Mouse (Mus musculus) CH12.LX (cell line): ENCODE results near the gene Fbxo10. TPM values are rescaled to one million over a fixed set of nuclear protein-coding genes. Genes with fewer than 3 reads are reported as not detected.

Experiments used
- DNase-seq: peaks from one replicate; pipeline ENCODE4 v3.0.0-alpha.2; 2013; ENCODE audit errors: extremely low read depth
- H3K27ac ChIP-seq: 2 replicates; pipeline ENCODE4 v1.5.1; 2012; ENCODE audit warnings: low read depth, mild to moderate bottlenecking, control low read depth, moderate library complexity; ENCODE audit not compliant: insufficient read depth
- H3K27me3 ChIP-seq: replicated peaks from 2 replicates; pipeline ENCODE3; 2012; ENCODE audit warnings: inconsistent platforms
- H3K36me3 ChIP-seq, 2 experiments: replicated peaks in 1 of 2; 2 replicates each; pipeline versions ENCODE3 to v1.6.1; 2012; ENCODE audit warnings: inconsistent platforms in 1 of 2, low read length in 1 of 2, mild to moderate bottlenecking in 1 of 2, mixed read lengths in 1 of 2, moderate library complexity in 1 of 2; ENCODE audit not compliant: control insufficient read depth in 1 of 2, insufficient read depth in 1 of 2
- H3K4me1 ChIP-seq, 2 experiments: 2 replicates each; pipeline ENCODE4 v1.6.1; 2012; ENCODE audit warnings: inconsistent platforms in 1 of 2, moderate library complexity in 1 of 2; ENCODE audit not compliant: insufficient read depth in 2 of 2, control insufficient read depth in 1 of 2
- H3K4me2 ChIP-seq: 2 replicates; pipeline ENCODE4 v1.6.1; 2012; ENCODE audit warnings: low read depth, mild to moderate bottlenecking, control low read depth; ENCODE audit not compliant: poor library complexity, insufficient read depth, severe bottlenecking
- H3K4me3 ChIP-seq, 3 experiments: fragments of 150-350 bp in 1 of 3; sonication (generic) in 1 of 3; replicated peaks in 1 of 3; 2 replicates each; pipeline versions ENCODE3 to v1.5.1; 2011 to 2012; ENCODE audit warnings: low read depth in 2 of 3, low read length in 2 of 3, mild to moderate bottlenecking in 2 of 3, moderate library complexity in 2 of 3, control low read depth in 1 of 3, improper control_type of control experiment in 1 of 3, inconsistent platforms in 1 of 3, mixed read lengths in 1 of 3; ENCODE audit not compliant: poor library complexity in 1 of 3
- H3K79me2 ChIP-seq: replicated peaks from 2 replicates; pipeline ENCODE4 v1.6.1; 2012; ENCODE audit warnings: mild to moderate bottlenecking, moderate library complexity; ENCODE audit not compliant: control insufficient read depth, poor library complexity, insufficient read depth, severe bottlenecking; ENCODE audit errors: extremely low read depth
- H3K9ac ChIP-seq: 2 replicates; pipeline ENCODE4 v1.6.1; 2012; ENCODE audit warnings: low read depth, mild to moderate bottlenecking, control low read depth, moderate library complexity; ENCODE audit not compliant: insufficient read depth
- H3K9me3 ChIP-seq: replicated peaks from 2 replicates; pipeline ENCODE3; 2012; ENCODE audit warnings: low read length, inconsistent platforms, mixed read lengths
- CHD1 ChIP-seq: IDR thresholded peaks from 2 replicates; pipeline ENCODE4 v1.6.1; 2012; ENCODE audit warnings: low read depth, low read length, improper control_type of control experiment, inconsistent platforms
- CHD2 ChIP-seq: IDR thresholded peaks from 2 replicates; pipeline ENCODE4 v1.6.1; 2011; ENCODE audit warnings: low read length, improper control_type of control experiment
- ELF1 ChIP-seq: IDR thresholded peaks from 2 replicates; pipeline ENCODE4 v1.6.1; 2014; ENCODE audit warnings: low read depth, mild to moderate bottlenecking, inconsistent platforms, low read length, improper control_type of control experiment
- EP300 ChIP-seq: IDR thresholded peaks from 2 replicates; pipeline ENCODE4 v1.6.1; 2011; ENCODE audit warnings: low read length, improper control_type of control experiment
- ETS1 ChIP-seq: conservative IDR thresholded peaks from 2 replicates; pipeline ENCODE4 v1.6.1; 2012; ENCODE audit warnings: low read depth, mild to moderate bottlenecking, inconsistent platforms, low read length, improper control_type of control experiment, moderate library complexity
- IRF4 ChIP-seq: IDR thresholded peaks from 2 replicates; pipeline ENCODE4 v1.6.1; 2014; ENCODE audit warnings: low read depth, mild to moderate bottlenecking, inconsistent platforms, low read length, improper control_type of control experiment
- JUN ChIP-seq: IDR thresholded peaks from 2 replicates; pipeline ENCODE4 v1.6.1; 2011; ENCODE audit warnings: low read depth, mild to moderate bottlenecking, low read length, improper control_type of control experiment, moderate library complexity; ENCODE audit not compliant: insufficient read depth
- KAT2A ChIP-seq: IDR thresholded peaks from 2 replicates; pipeline ENCODE4 v1.6.1; 2012; ENCODE audit warnings: low read length, improper control_type of control experiment, inconsistent platforms; ENCODE audit not compliant: insufficient replicate concordance
- MAFK ChIP-seq: IDR thresholded peaks from 2 replicates; pipeline ENCODE4 v1.6.1; 2011; ENCODE audit warnings: low read length, improper control_type of control experiment; ENCODE audit not compliant: insufficient replicate concordance
- MAX ChIP-seq: IDR thresholded peaks from 2 replicates; pipeline ENCODE4 v1.6.1; 2011; ENCODE audit warnings: low read length, improper control_type of control experiment
- MAZ ChIP-seq: IDR thresholded peaks from 2 replicates; pipeline ENCODE4 v1.6.1; 2012; ENCODE audit warnings: low read depth, mild to moderate bottlenecking, inconsistent platforms, low read length, improper control_type of control experiment, moderate library complexity
- POLR2A ChIP-seq: IDR thresholded peaks from 2 replicates; pipeline ENCODE4 v1.6.1; 2011; ENCODE audit warnings: low read depth, mild to moderate bottlenecking, improper control_type of control experiment, low read length
- RCOR1 ChIP-seq: conservative IDR thresholded peaks from 2 replicates; pipeline ENCODE4 v1.6.1; 2012; ENCODE audit warnings: low read depth, mild to moderate bottlenecking, inconsistent platforms, low read length, improper control_type of control experiment
- TBP ChIP-seq: conservative IDR thresholded peaks from 2 replicates; pipeline ENCODE4 v1.6.1; 2011; ENCODE audit warnings: low read depth, low read length, improper control_type of control experiment
- UBTF ChIP-seq: IDR thresholded peaks from 2 replicates; pipeline ENCODE4 v1.6.1; 2012; ENCODE audit warnings: low read depth, mild to moderate bottlenecking, inconsistent platforms, low read length, improper control_type of control experiment, moderate library complexity
- ZC3H11A ChIP-seq: IDR thresholded peaks from 2 replicates; pipeline ENCODE4 v1.6.1; 2012; ENCODE audit warnings: low read depth, mild to moderate bottlenecking, inconsistent platforms, low read length, improper control_type of control experiment
- ZNF384 ChIP-seq: IDR thresholded peaks from 2 replicates; pipeline ENCODE4 v1.6.1; 2012; ENCODE audit warnings: low read depth, low read length, improper control_type of control experiment, inconsistent platforms
- dilution Hi-C: fragments of 300-500 bp; cut with MboI; formaldehyde crosslinking; loops from 2 replicates; pipeline ENCODE4 v1.14.3; 2020; ENCODE audit warnings: low sequenced_read_pairs; ENCODE audit not compliant: extremely low pct_unique_long_range_greater_than_20kb, extremely low pct_ligation_motif_present
- in situ Hi-C: fragments of 300-500 bp; cut with MboI; formaldehyde crosslinking; loops from 3 replicates; pipeline ENCODE4 v1.14.3; 2019; ENCODE audit warnings: low sequenced_read_pairs, low pct_ligation_motif_present, low pct_unique_long_range_greater_than_20kb, mixed read lengths
- polyA plus RNA-seq: library from polyadenylated mRNA; unstranded; fragments of >175 nt; gene quantifications from 2 replicates; pipeline ENCODE4 v1.2.1, GENCODE M21; 2012; ENCODE audit warnings: low read depth; ENCODE audit not compliant: insufficient read length
- total RNA-seq, 2 experiments: library from RNA; depleted of rRNA; stranded (reverse); fragments of 300-350 nt in 1 of 2; fragments of >200 nt in 1 of 2; gene quantifications; 2 replicates each; pipeline ENCODE4 v1.2.3; 2012 to 2014

Fbxo10 gene
- total and polyA plus RNA-seq, 3 experiments: 0.39 to 1.4 (median 0.64) TPM

GRCm38 (mm10) chr4:45037455-45038410, 46.7 kb downstream of the Fbxo10 start:
- Histone ChIP-seq H3K9me3 (no peaks in the 10 kb centered on the region), H3K79me2 (no peaks in the 10 kb centered on the region), H3K4me2 (no peak overlapping the region), H3K27ac (no peak overlapping the region), H3K9ac (no peak overlapping the region), H3K36me3 (peaks cover 5 to 31% of the 10 kb centered on the region in 2 experiments), H3K4me1 (peaks cover 0 to 9% of the 10 kb centered on the region in 2 experiments; a peak in 2 of 4 replicates), H3K4me3 (no peak overlapping the region), H3K27me3 (no peaks in the 10 kb centered on the region)
- DNase-seq: no peak
- dilution Hi-C loops: no loop called here
- TF ChIP-seq UBTF (no peak), RCOR1 (no peak)
- in situ Hi-C loops: no loop called here

- dilution Hi-C loops (no loop called here), in situ Hi-C loops (no loop called here)
- Histone ChIP-seq H3K9ac (no peak overlapping the region), H3K4me3 (no peak overlapping the region), H3K79me2 (no peaks in the 10 kb centered on the region), H3K27ac (no peak overlapping the region), H3K36me3 (peaks cover 12 to 42% of the 10 kb centered on the region in 2 experiments), H3K4me2 (no peak overlapping the region), H3K9me3 (no peaks in the 10 kb centered on the region), H3K27me3 (no peaks in the 10 kb centered on the region), H3K4me1 (peaks cover 0 to 9% of the 10 kb centered on the region in 2 experiments; a peak in 2 of 4 replicates)
- TF ChIP-seq CHD1: no peak
- DNase-seq: no peak
Measured at GRCm38 (mm10) chr4:45036571-45036970, 47.8 kb downstream of the Fbxo10 start.

- peaks cover 15 to 47% of the 10 kb centered on the region in 2 experiments for H3K36me3 ChIP-seq
- no peak overlapping the region for H3K9ac ChIP-seq
- no peaks in the 10 kb centered on the region for H3K79me2 ChIP-seq
- no peak overlapping the region for H3K27ac ChIP-seq
- no peak overlapping the region for H3K4me2 ChIP-seq
- dilution Hi-C loops (no loop called here), in situ Hi-C loops (no loop called here)
- TF ChIP-seq MAFK (no peak), KAT2A (no peak), MAX (no peak), MAZ (no peak), IRF4 (no peak), CHD2 (no peak), ETS1 (no peak), EP300 (no peak), JUN (no peak), TBP (no peak), ZC3H11A (no peak), ZNF384 (no peak), ELF1 (no peak), POLR2A (no peak)
- no peak overlapping the region for H3K4me3 ChIP-seq
- DNase-seq: no peak
- no peaks in the 10 kb centered on the region for H3K9me3 ChIP-seq
- H3K27me3 ChIP-seq: no peaks in the 10 kb centered on the region
- peaks cover 0 to 9% of the 10 kb centered on the region in 2 experiments; a peak in 2 of 4 replicates for H3K4me1 ChIP-seq
Measured at GRCm38 (mm10) chr4:45036048-45036447, 48.4 kb downstream of the Fbxo10 start.
